Mouse (Mus musculus): ENCODE data around the gene Fbxl17. TPM values are rescaled to one million over a fixed set of nuclear protein-coding genes. Genes with fewer than 3 reads are reported as not detected.
A peak's percentile ranks its signal among the peaks of the same experiment; 100 is the strongest.

Gene Fbxl17
- polyA plus RNA-seq, 1 experiment from 2014 or later, result 5.2 TPM

DNA sequence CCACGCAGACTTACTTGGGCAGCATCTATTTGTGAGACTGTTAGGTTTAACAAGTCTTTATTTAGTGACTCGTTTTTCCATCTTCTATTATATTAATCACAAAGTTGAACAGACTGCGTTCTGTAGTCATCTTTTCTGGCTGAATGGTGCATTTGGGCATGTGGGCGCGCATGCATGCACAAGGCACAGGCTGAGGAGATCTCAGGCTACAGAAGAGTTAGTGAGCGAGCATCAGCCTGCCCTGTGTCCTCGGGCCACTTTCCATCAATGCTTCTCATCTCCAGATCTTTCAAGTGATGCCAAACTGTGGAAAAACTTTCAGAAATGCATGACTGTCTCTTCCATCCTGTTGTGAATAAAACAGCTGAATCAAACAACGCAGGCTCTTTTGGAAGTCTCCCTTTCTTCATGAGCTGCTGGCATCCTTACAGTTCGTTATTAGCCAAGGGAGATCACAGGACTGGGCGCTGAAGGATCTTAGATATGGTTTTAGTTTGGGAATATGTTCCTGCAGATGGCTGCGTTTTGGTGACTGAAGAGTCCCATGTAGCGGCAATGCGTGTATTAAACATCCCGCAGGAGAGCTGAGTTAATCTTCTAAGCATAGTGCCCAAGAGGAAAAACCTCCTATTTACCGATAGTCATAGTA lies 442.0 kb downstream of the Fbxl17 start:
- 89% methylated on average over 15 of the region's 15 CpGs for WGBS
- Histone ChIP-seq H3K9me3 (ENCODE audit: low read length) (no peaks in the 10 kb centered on the region), H3K4me1 (ENCODE audit: insufficient read depth, low read length) (no peaks in the 10 kb centered on the region), H3K9ac (replicated peaks; ENCODE audit: low read length) (no peak overlapping the region), H3K4me2 (replicated peaks; ENCODE audit: low read depth, low read length) (no peak overlapping the region), H3K27ac (ENCODE audit: low read length) (no peak overlapping the region), H3K4me3 (ENCODE audit: low read length) (no peak overlapping the region), H3K36me3 (ENCODE audit: insufficient read depth, low read length) (no peaks in the 10 kb centered on the region), H3K27me3 (ENCODE audit: insufficient read depth, low read length) (no peaks in the 10 kb centered on the region)
- ATAC-seq (ENCODE audit: low FRiP score, low TSS enrichment), result no peak

DNA sequence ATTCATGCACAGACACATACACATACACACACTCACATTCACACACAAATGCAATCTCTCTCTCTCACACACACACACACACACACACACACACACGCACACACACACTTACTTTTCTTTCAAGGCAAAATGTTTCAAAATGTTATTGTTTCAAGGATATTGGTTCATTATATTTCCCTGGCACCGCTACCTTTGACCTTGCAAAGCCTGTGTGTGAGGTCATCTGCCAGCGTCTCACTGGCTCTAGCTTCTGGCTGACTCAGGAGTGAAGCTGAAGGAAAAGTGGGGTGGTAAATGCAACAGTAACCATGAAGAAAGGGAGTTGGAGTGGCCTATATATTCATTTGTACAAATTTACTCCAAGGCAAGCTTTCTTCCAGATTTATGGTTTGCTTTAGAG lies 442.8 kb downstream of the Fbxl17 start:
- Histone ChIP-seq H3K4me1 (ENCODE audit: insufficient read depth, low read length) (no peaks in the 10 kb centered on the region), H3K36me3 (ENCODE audit: insufficient read depth, low read length) (no peaks in the 10 kb centered on the region), H3K27ac (ENCODE audit: low read length) (no peak overlapping the region), H3K4me3 (ENCODE audit: low read length) (no peak overlapping the region), H3K4me2 (replicated peaks; ENCODE audit: low read depth, low read length) (no peak overlapping the region), H3K27me3 (ENCODE audit: insufficient read depth, low read length) (no peaks in the 10 kb centered on the region), H3K9me3 (ENCODE audit: low read length) (no peaks in the 10 kb centered on the region), H3K9ac (replicated peaks; ENCODE audit: low read length) (no peak overlapping the region)
- ATAC-seq (ENCODE audit: low FRiP score, low TSS enrichment), result no peak
- 85% methylated on average over 3 of the region's 3 CpGs for WGBS

DNA sequence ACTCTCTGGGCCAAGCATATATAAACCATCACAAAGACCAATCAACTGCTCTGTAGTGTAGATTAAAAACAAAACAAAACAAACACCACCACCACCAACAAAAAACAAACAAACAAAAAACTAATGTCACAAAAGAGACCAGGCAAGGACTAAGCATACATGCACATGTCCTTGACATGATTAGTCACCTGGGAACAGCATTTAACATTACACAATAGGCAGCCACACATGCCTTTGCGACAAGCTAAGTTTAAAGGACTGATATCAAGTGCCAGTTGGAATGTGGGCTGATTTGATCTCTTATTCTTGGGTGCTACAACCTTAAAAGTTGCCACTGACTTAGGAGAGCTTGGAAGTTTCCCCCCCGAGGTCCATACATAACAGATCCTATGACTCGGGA lies 446.5 kb downstream of the Fbxl17 start:
- no peak overlapping the region for H3K4me2 ChIP-seq (replicated peaks; ENCODE audit: low read depth, low read length)
- H3K36me3 ChIP-seq (ENCODE audit: insufficient read depth, low read length), result no peaks in the 10 kb centered on the region
- no peaks in the 10 kb centered on the region for H3K27me3 ChIP-seq (ENCODE audit: insufficient read depth, low read length)
- H3K4me3 ChIP-seq (ENCODE audit: low read length), result no peak overlapping the region
- WGBS, result 79% methylated on average over 3 of the region's 3 CpGs
- H3K9me3 ChIP-seq (ENCODE audit: low read length), result no peaks in the 10 kb centered on the region
- no peak for ATAC-seq (ENCODE audit: low FRiP score, low TSS enrichment)
- H3K27ac ChIP-seq (ENCODE audit: low read length), result no peak overlapping the region
- no peaks in the 10 kb centered on the region for H3K4me1 ChIP-seq (ENCODE audit: insufficient read depth, low read length)
- H3K9ac ChIP-seq (replicated peaks; ENCODE audit: low read length), result no peak overlapping the region

DNA sequence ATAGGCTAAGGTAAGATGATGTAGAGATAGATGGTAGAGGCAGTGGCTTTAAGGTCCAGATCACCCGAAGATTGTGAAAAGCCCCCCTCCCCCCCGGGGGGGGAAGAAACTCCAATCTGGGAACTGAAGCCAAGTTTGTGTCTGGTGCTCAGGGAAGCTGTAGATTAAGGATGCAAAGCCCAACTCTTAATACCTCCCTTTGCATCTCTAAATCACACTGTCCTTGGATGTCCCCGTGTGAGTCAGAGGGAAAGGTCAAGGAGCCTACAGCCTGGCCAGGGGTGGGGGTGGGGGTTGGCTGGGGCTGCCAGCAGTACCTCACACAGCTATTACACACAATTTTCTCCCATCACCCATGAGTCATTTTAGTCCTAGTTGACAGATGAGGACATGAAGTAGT lies 453.4 kb downstream of the Fbxl17 start:
- 55% methylated on average over 3 of the region's 3 CpGs for WGBS

DNA sequence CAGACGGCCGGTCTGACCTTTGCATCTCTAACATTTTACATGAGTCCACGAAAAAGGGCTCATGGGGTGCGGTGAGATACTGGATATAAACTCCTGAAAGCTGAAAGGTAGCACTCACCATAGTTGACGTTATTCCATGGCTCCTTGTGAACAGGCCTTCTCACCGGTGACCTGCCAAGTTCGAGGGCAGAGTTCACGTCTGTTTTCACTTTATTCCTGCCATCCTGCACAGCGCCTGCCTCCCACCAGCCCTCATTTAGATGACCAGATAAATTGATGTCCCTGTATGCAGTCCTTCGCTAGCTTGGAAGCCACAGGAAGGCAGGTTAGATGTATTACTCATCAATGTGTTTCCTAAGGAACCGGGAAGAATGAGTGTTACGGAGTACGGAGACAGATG lies 454.5 kb downstream of the Fbxl17 start:
- H3K27me3 ChIP-seq (ENCODE audit: insufficient read depth, low read length), result no peaks in the 10 kb centered on the region
- no peak overlapping the region for H3K9ac ChIP-seq (replicated peaks; ENCODE audit: low read length)
- H3K36me3 ChIP-seq (ENCODE audit: insufficient read depth, low read length), result no peaks in the 10 kb centered on the region
- peaks cover 7% of the 10 kb centered on the region for H3K9me3 ChIP-seq (ENCODE audit: low read length)
- no peaks in the 10 kb centered on the region for H3K4me1 ChIP-seq (ENCODE audit: insufficient read depth, low read length)
- ATAC-seq (ENCODE audit: low FRiP score, low TSS enrichment), result no peak
- H3K27ac ChIP-seq (ENCODE audit: low read length), result no peak overlapping the region
- 67% methylated on average over 13 of the region's 13 CpGs for WGBS
- H3K4me2 ChIP-seq (replicated peaks; ENCODE audit: low read depth, low read length), result no peak overlapping the region
- H3K4me3 ChIP-seq (ENCODE audit: low read length), result no peak overlapping the region

More for the DNA sequence above, 453.4 kb downstream of the Fbxl17 start:
- no peak overlapping the region for H3K4me2 ChIP-seq (replicated peaks; ENCODE audit: low read depth, low read length)
- ATAC-seq (ENCODE audit: low FRiP score, low TSS enrichment), result peak; percentile 49; the same call in 1 of the 2 replicates
- H3K4me3 ChIP-seq (ENCODE audit: low read length), result no peak overlapping the region
- no peaks in the 10 kb centered on the region for H3K27me3 ChIP-seq (ENCODE audit: insufficient read depth, low read length)
- no peak overlapping the region for H3K27ac ChIP-seq (ENCODE audit: low read length)
- H3K4me1 ChIP-seq (ENCODE audit: insufficient read depth, low read length), result no peaks in the 10 kb centered on the region
- H3K9me3 ChIP-seq (ENCODE audit: low read length), result no peaks in the 10 kb centered on the region
- no peaks in the 10 kb centered on the region for H3K36me3 ChIP-seq (ENCODE audit: insufficient read depth, low read length)
- no peak overlapping the region for H3K9ac ChIP-seq (replicated peaks; ENCODE audit: low read length)

DNA sequence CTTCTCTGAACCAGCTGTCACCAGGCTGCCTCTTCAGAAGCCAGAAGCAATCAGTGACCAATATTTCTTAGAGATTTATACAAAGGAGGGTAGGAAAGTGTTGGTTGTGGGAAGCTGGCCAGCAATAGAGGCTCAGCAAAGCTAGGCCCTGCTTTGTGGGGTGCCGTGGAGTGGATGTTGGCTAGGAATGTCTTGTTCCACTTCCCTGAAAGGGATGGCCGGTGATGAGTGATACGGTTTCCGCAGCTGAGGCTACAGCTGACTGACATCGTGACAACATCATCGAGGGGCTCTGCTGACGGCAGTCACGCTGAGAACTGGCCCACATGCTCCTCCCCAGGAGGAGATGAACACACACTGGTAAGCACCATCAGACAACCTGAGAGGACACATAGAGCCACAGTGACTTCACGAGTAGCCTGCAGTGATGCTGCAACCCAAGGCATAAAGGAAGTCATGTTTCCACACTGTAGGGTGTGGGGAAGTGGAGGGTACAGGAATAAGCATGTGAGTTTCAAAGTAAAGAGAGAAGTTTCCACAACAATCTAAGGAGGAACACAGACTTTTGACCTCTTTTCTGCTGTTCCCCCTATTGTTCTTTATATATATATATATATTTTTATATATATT lies 456.7 kb downstream of the Fbxl17 start:
- no peak for ATAC-seq (ENCODE audit: low FRiP score, low TSS enrichment)
- Histone ChIP-seq H3K9ac (replicated peaks; ENCODE audit: low read length) (no peak overlapping the region), H3K4me1 (ENCODE audit: insufficient read depth, low read length) (no peaks in the 10 kb centered on the region), H3K4me2 (replicated peaks; ENCODE audit: low read depth, low read length) (no peak overlapping the region), H3K27me3 (ENCODE audit: insufficient read depth, low read length) (no peaks in the 10 kb centered on the region), H3K27ac (ENCODE audit: low read length) (no peak overlapping the region), H3K4me3 (ENCODE audit: low read length) (no peak overlapping the region), H3K9me3 (ENCODE audit: low read length) (peaks cover 15% of the 10 kb centered on the region), H3K36me3 (ENCODE audit: insufficient read depth, low read length) (no peaks in the 10 kb centered on the region)
- 70% methylated on average over 9 of the region's 9 CpGs for WGBS

DNA sequence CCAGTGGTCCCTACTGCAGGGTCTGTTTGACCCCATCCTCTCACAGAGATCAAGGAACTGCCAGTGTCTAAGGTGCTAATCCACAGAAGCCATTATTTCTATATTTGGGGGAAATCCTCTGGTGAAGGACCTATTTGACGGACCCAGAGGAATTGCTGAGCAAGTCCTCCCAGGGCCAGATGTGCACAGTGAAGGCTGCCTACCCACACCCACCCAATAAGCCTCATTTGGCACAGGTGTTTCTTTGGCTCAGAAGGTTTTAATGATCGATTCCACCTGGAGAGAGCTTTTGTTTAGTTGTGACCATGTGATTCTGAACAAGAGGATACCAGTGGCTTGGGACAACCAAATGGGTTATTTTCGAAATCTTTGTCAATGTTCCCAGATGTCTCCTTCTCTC lies 462.3 kb downstream of the Fbxl17 start:
- ATAC-seq (ENCODE audit: low FRiP score, low TSS enrichment), result no peak
- H3K4me2 ChIP-seq (replicated peaks; ENCODE audit: low read depth, low read length), result no peak overlapping the region
- no peaks in the 10 kb centered on the region for H3K27me3 ChIP-seq (ENCODE audit: insufficient read depth, low read length)
- H3K4me3 ChIP-seq (ENCODE audit: low read length), result no peak overlapping the region
- H3K9ac ChIP-seq (replicated peaks; ENCODE audit: low read length), result no peak overlapping the region
- no peaks in the 10 kb centered on the region for H3K4me1 ChIP-seq (ENCODE audit: insufficient read depth, low read length)
- H3K27ac ChIP-seq (ENCODE audit: low read length), result no peak overlapping the region
- H3K9me3 ChIP-seq (ENCODE audit: low read length), result peaks cover 15% of the 10 kb centered on the region
- 86% methylated on average over 3 of the region's 3 CpGs for WGBS
- no peaks in the 10 kb centered on the region for H3K36me3 ChIP-seq (ENCODE audit: insufficient read depth, low read length)

DNA sequence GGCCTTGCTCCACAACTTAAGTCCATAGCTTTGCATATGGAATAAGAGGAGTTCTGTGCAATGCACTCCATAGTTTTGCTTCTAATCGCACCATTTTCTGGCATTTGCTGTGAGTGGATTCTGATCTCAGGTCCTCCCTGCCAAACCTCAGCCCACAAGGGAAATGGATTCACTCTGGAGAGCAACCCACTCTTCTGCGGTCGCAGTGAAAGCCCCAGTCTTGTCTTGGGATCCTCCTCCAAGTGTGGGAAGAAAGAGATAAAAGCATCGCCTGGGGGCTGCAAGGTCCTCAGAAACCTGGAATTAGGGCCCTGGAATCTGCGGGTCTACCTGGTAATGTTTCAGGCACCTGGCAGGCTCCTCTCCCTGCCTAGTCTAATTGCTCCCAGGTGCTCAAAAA lies 466.7 kb downstream of the Fbxl17 start:
- 86% methylated on average over 5 of the region's 5 CpGs for WGBS
- ATAC-seq (ENCODE audit: low FRiP score, low TSS enrichment), result no peak
- no peak overlapping the region for H3K4me3 ChIP-seq (ENCODE audit: low read length)
- H3K4me1 ChIP-seq (ENCODE audit: insufficient read depth, low read length), result no peaks in the 10 kb centered on the region
- no peaks in the 10 kb centered on the region for H3K36me3 ChIP-seq (ENCODE audit: insufficient read depth, low read length)
- no peak overlapping the region for H3K9ac ChIP-seq (replicated peaks; ENCODE audit: low read length)
- H3K27ac ChIP-seq (ENCODE audit: low read length), result no peak overlapping the region
- H3K9me3 ChIP-seq (ENCODE audit: low read length), result no peaks in the 10 kb centered on the region
- H3K27me3 ChIP-seq (ENCODE audit: insufficient read depth, low read length), result no peaks in the 10 kb centered on the region
- H3K4me2 ChIP-seq (replicated peaks; ENCODE audit: low read depth, low read length), result no peak overlapping the region

DNA sequence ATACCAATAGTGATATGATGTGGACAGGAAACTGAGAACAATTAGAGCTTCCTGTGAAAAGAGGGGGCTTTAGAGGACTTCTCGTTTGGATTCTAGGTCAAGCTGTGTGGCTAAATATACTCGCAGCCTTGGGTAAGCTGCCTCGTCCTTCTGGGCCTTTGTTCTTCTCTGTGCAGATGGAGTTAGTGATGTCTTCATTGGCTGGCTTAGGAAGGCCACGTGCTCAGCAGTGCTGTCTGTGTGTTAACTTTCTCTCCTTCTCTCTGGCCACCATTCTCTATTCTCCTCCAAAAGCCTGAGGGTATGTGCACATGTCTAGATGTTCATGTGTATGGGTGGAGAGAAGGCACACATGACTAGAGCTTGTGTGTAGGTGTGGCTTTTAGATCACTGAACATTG lies 470.7 kb downstream of the Fbxl17 start:
- H3K27ac ChIP-seq (ENCODE audit: low read length), result no peak overlapping the region
- no peak overlapping the region for H3K4me3 ChIP-seq (ENCODE audit: low read length)
- no peaks in the 10 kb centered on the region for H3K27me3 ChIP-seq (ENCODE audit: insufficient read depth, low read length)
- no peak overlapping the region for H3K4me2 ChIP-seq (replicated peaks; ENCODE audit: low read depth, low read length)
- 60% methylated on average over 4 of the region's 4 CpGs for WGBS
- ATAC-seq (ENCODE audit: low FRiP score, low TSS enrichment), result no peak
- no peaks in the 10 kb centered on the region for H3K9me3 ChIP-seq (ENCODE audit: low read length)
- H3K4me1 ChIP-seq (ENCODE audit: insufficient read depth, low read length), result peaks cover 2% of the 10 kb centered on the region; the same call in 1 of the 2 replicates
- no peak overlapping the region for H3K9ac ChIP-seq (replicated peaks; ENCODE audit: low read length)
- H3K36me3 ChIP-seq (ENCODE audit: insufficient read depth, low read length), result no peaks in the 10 kb centered on the region

GRCm38 (mm10) chr17:63025238-63025637 lies 474.6 kb downstream of the Fbxl17 start:
- no peak for ATAC-seq (ENCODE audit: low FRiP score, low TSS enrichment)
- WGBS, result 62% methylated on average over 15 of the region's 15 CpGs

More at GRCm38 (mm10) chr17:63025238-63025637, 474.6 kb downstream of the Fbxl17 start:
- Histone ChIP-seq H3K27me3 (ENCODE audit: insufficient read depth, low read length) (no peaks in the 10 kb centered on the region), H3K4me3 (ENCODE audit: low read length) (no peak overlapping the region), H3K36me3 (ENCODE audit: insufficient read depth, low read length) (no peaks in the 10 kb centered on the region), H3K9ac (replicated peaks; ENCODE audit: low read length) (no peak overlapping the region), H3K4me1 (ENCODE audit: insufficient read depth, low read length) (peaks cover 2% of the 10 kb centered on the region; the same call in 1 of the 2 replicates), H3K9me3 (ENCODE audit: low read length) (no peaks in the 10 kb centered on the region), H3K27ac (ENCODE audit: low read length) (no peak overlapping the region), H3K4me2 (replicated peaks; ENCODE audit: low read depth, low read length) (no peak overlapping the region)

Measured in kidney, embryonic 16.5 days (tissue).